Mouse (Mus musculus): ENCODE data around the gene Art5. TPM values are rescaled to one million over a fixed set of nuclear protein-coding genes. Genes with fewer than 3 reads are reported as not detected.

Art5 gene
- 2.9 and 3.2 TPM in 2 replicates for polyA plus RNA-seq (2016; fragmentation: Nextera tagmentation; extraction: Ambion mirVana)

GRCm38 (mm10) chr7:102109171-102109570 lies at the start of gene Art5:
Gene Art5, minus strand, starts transcription at chr7:102109489.
- 83% methylated on average over 7 of the region's 7 CpGs for WGBS
- no peak for DNase-seq (ENCODE audit: extremely low spot score, low spot score)
- H3K27ac ChIP-seq, result no peak within 1 kb of the TSS

GRCm38 (mm10) chr7:102153691-102154090 lies 44.4 kb upstream of the Art5 start:
- H3K36me3 ChIP-seq (replicated peaks), result peaks cover 98% of the 10 kb centered on the region
- no peak for DNase-seq (ENCODE audit: extremely low spot score, low spot score)
- H3K9me3 ChIP-seq, result no peaks in the 10 kb centered on the region
- no peaks in the 10 kb centered on the region for H3K27me3 ChIP-seq (ENCODE audit: poor library complexity, severe bottlenecking)
- no peak overlapping the region for H3K27ac ChIP-seq
- H3K4me1 ChIP-seq, result no peaks in the 10 kb centered on the region
- H3K4me3 ChIP-seq, result no peak overlapping the region
- WGBS, result 96% methylated on average over 5 of the region's 5 CpGs

More at GRCm38 (mm10) chr7:102109171-102109570, at the start of gene Art5:
- Histone ChIP-seq H3K36me3 (replicated peaks) (no peaks in the 10 kb centered on the region), H3K9me3 (no peaks in the 10 kb centered on the region), H3K27me3 (ENCODE audit: poor library complexity, severe bottlenecking) (peaks cover 27% of the 10 kb centered on the region), H3K4me1 (peaks cover 13% of the 10 kb centered on the region), H3K4me3 (no peak within 1 kb of the TSS)

GRCm38 (mm10) chr7:102137898-102138297 lies 28.6 kb upstream of the Art5 start:
- WGBS, result 97% methylated on average over 5 of the region's 5 CpGs

GRCm38 (mm10) chr7:102137464-102137863 lies 28.2 kb upstream of the Art5 start:
- 85% methylated on average over 1 of the region's 1 CpGs for WGBS
- Histone ChIP-seq H3K4me1 (no peaks in the 10 kb centered on the region), H3K4me3 (no peak overlapping the region), H3K9me3 (no peaks in the 10 kb centered on the region), H3K36me3 (replicated peaks) (peaks cover 99% of the 10 kb centered on the region), H3K27me3 (ENCODE audit: poor library complexity, severe bottlenecking) (no peaks in the 10 kb centered on the region), H3K27ac (no peak overlapping the region)
- DNase-seq (ENCODE audit: extremely low spot score, low spot score), result peak; percentile 36

More at GRCm38 (mm10) chr7:102137898-102138297, 28.6 kb upstream of the Art5 start:
- no peaks in the 10 kb centered on the region for H3K27me3 ChIP-seq (ENCODE audit: poor library complexity, severe bottlenecking)
- DNase-seq (ENCODE audit: extremely low spot score, low spot score), result no peak
- H3K4me3 ChIP-seq, result no peak overlapping the region
- no peaks in the 10 kb centered on the region for H3K4me1 ChIP-seq
- no peaks in the 10 kb centered on the region for H3K9me3 ChIP-seq
- peaks cover 97% of the 10 kb centered on the region for H3K36me3 ChIP-seq (replicated peaks)
- no peak overlapping the region for H3K27ac ChIP-seq

- H3K27ac ChIP-seq, result no peak overlapping the region
- peaks cover 100% of the 10 kb centered on the region for H3K36me3 ChIP-seq (replicated peaks)
- 96% methylated on average over 4 of the region's 4 CpGs for WGBS
- H3K9me3 ChIP-seq, result no peaks in the 10 kb centered on the region
- H3K4me3 ChIP-seq, result no peak overlapping the region
- H3K27me3 ChIP-seq (ENCODE audit: poor library complexity, severe bottlenecking), result no peaks in the 10 kb centered on the region
- no peaks in the 10 kb centered on the region for H3K4me1 ChIP-seq
- DNase-seq (ENCODE audit: extremely low spot score, low spot score), result no peak
These were observed 23.1 kb upstream of the Art5 start for GRCm38 (mm10) chr7:102132395-102132794.

- H3K36me3 ChIP-seq (replicated peaks), result peaks cover 73% of the 10 kb centered on the region
- H3K27me3 ChIP-seq (ENCODE audit: poor library complexity, severe bottlenecking), result no peaks in the 10 kb centered on the region
- H3K4me3 ChIP-seq, result no peak overlapping the region
- no peaks in the 10 kb centered on the region for H3K4me1 ChIP-seq
- no peaks in the 10 kb centered on the region for H3K9me3 ChIP-seq
- 96% methylated on average over 10 of the region's 10 CpGs for WGBS
- H3K27ac ChIP-seq, result no peak overlapping the region
- no peak for DNase-seq (ENCODE audit: extremely low spot score, low spot score)
These were observed 11.0 kb upstream of the Art5 start for GRCm38 (mm10) chr7:102120326-102120725.

- WGBS, result 79% methylated on average over 6 of the region's 6 CpGs
- H3K4me1 ChIP-seq, result no peaks in the 10 kb centered on the region
- DNase-seq (ENCODE audit: extremely low spot score, low spot score), result no peak
- H3K27ac ChIP-seq, result no peak overlapping the region
- no peaks in the 10 kb centered on the region for H3K27me3 ChIP-seq (ENCODE audit: poor library complexity, severe bottlenecking)
- no peaks in the 10 kb centered on the region for H3K9me3 ChIP-seq
- no peak overlapping the region for H3K4me3 ChIP-seq
- H3K36me3 ChIP-seq (replicated peaks), result peaks cover 43% of the 10 kb centered on the region
These were observed 8.1 kb upstream of the Art5 start for GRCm38 (mm10) chr7:102117382-102117781.

- no peaks in the 10 kb centered on the region for H3K4me1 ChIP-seq
These were observed 7.5 kb upstream of the Art5 start, which contains the start of gene Chrna10 for GRCm38 (mm10) chr7:102116579-102117331. Gene Chrna10, minus strand, starts transcription at chr7:102116828.

GRCm38 (mm10) chr7:102113151-102113729 lies 4.0 kb upstream of the Art5 start:
- Histone ChIP-seq H3K4me1 (no peaks in the 10 kb centered on the region), H3K9me3 (no peaks in the 10 kb centered on the region), H3K27me3 (ENCODE audit: poor library complexity, severe bottlenecking) (0 out of 2 replicates have a peak, but pooled peaks cover 1% of the 10 kb centered on the region), H3K27ac (no peak overlapping the region), H3K36me3 (replicated peaks) (peaks cover 3% of the 10 kb centered on the region), H3K4me3 (no peak overlapping the region)
- no peak for DNase-seq (ENCODE audit: extremely low spot score, low spot score)
- 88% methylated on average over 45 of the region's 45 CpGs for WGBS

More at GRCm38 (mm10) chr7:102116579-102117331, 7.5 kb upstream of the Art5 start, which contains the start of gene Chrna10:
- no peak for DNase-seq (ENCODE audit: extremely low spot score, low spot score)
- no peak within 1 kb of the TSS for H3K4me3 ChIP-seq
- no peaks in the 10 kb centered on the region for H3K27me3 ChIP-seq (ENCODE audit: poor library complexity, severe bottlenecking)
- H3K36me3 ChIP-seq (replicated peaks), result peaks cover 37% of the 10 kb centered on the region
- H3K9me3 ChIP-seq, result no peaks in the 10 kb centered on the region
- WGBS, result 45% methylated on average over 7 of the region's 7 CpGs
- no peak within 1 kb of the TSS for H3K27ac ChIP-seq

GRCm38 (mm10) chr7:102109746-102110145 lies 457 bp upstream of the Art5 start:
- no peaks in the 10 kb centered on the region for H3K9me3 ChIP-seq
- no peak overlapping the region for H3K27ac ChIP-seq
- no peaks in the 10 kb centered on the region for H3K36me3 ChIP-seq (replicated peaks)
- DNase-seq (ENCODE audit: extremely low spot score, low spot score), result no peak
- no peak overlapping the region for H3K4me3 ChIP-seq
- WGBS, result 88% methylated on average over 4 of the region's 4 CpGs
- H3K27me3 ChIP-seq (ENCODE audit: poor library complexity, severe bottlenecking), result peaks cover 27% of the 10 kb centered on the region
- peaks cover 13% of the 10 kb centered on the region for H3K4me1 ChIP-seq

GRCm38 (mm10) chr7:102108206-102108605 lies 1.1 kb downstream of the Art5 start:
- DNase-seq (ENCODE audit: extremely low spot score, low spot score), result no peak
- WGBS, result 95% methylated on average over 1 of the region's 1 CpGs
- no peaks in the 10 kb centered on the region for H3K36me3 ChIP-seq (replicated peaks)

GRCm38 (mm10) chr7:102106700-102107141 lies 2.6 kb downstream of the Art5 start:
- DNase-seq (ENCODE audit: extremely low spot score, low spot score), result no peak
- H3K27ac ChIP-seq, result peak overlapping the region; percentile 77
- peaks cover 27% of the 10 kb centered on the region for H3K4me1 ChIP-seq
- H3K27me3 ChIP-seq (ENCODE audit: poor library complexity, severe bottlenecking), result peaks cover 27% of the 10 kb centered on the region
- no peaks in the 10 kb centered on the region for H3K36me3 ChIP-seq (replicated peaks)
- WGBS, result 22% methylated on average over 23 of the region's 23 CpGs
- no peaks in the 10 kb centered on the region for H3K9me3 ChIP-seq
- peak overlapping the region; percentile 46 for H3K4me3 ChIP-seq

More at GRCm38 (mm10) chr7:102108206-102108605, 1.1 kb downstream of the Art5 start:
- H3K4me3 ChIP-seq, result no peak overlapping the region
- H3K27ac ChIP-seq, result no peak overlapping the region
- peaks cover 27% of the 10 kb centered on the region for H3K27me3 ChIP-seq (ENCODE audit: poor library complexity, severe bottlenecking)
- peaks cover 13% of the 10 kb centered on the region for H3K4me1 ChIP-seq
- H3K9me3 ChIP-seq, result no peaks in the 10 kb centered on the region

GRCm38 (mm10) chr7:102104126-102104525 lies 5.2 kb downstream of the Art5 start:
- Histone ChIP-seq H3K4me3 (no peak overlapping the region), H3K27me3 (ENCODE audit: poor library complexity, severe bottlenecking) (peaks cover 32% of the 10 kb centered on the region), H3K36me3 (replicated peaks) (no peaks in the 10 kb centered on the region), H3K4me1 (peaks cover 53% of the 10 kb centered on the region), H3K9me3 (no peaks in the 10 kb centered on the region), H3K27ac (no peak overlapping the region)
- no peak for DNase-seq (ENCODE audit: extremely low spot score, low spot score)
- 86% methylated on average over 5 of the region's 5 CpGs for whole genome bisulfite sequencing
